Mouse (Mus musculus) layer of hippocampus, adult 18-20 months (tissue): ENCODE results near the gene Gm884. TPM values are rescaled to one million over a fixed set of nuclear protein-coding genes. Genes with fewer than 3 reads are reported as not detected.
"Not testable (repeated sequence)": the region's sequence is repeated elsewhere in the genome, so short reads cannot be mapped to it uniquely, and the experiment has no call there.

ENCODE experiments used
- DNase-seq, 2 experiments: peaks; one replicate each; pipeline ENCODE4 v3.0.0; 2022; ENCODE audit warnings: low spot score in 2 of 2
- total RNA-seq, 2 experiments: library from RNA; stranded (reverse); gene quantifications; 2 replicates each; pipeline ENCODE4 v1.2.3; 2021

Gm884 gene
- total RNA-seq, 2 experiments from 2014 or later, result not detected

GRCm38 (mm10) chr11:103635481-103635880, 14.5 kb upstream of the Gm884 start:
- no peak for DNase-seq

GRCm38 (mm10) chr11:103634806-103635205, 13.9 kb upstream of the Gm884 start:
- DNase-seq, result no peak

GRCm38 (mm10) chr11:103627453-103627852, 6.5 kb upstream of the Gm884 start:
- DNase-seq, result no peak

DNA sequence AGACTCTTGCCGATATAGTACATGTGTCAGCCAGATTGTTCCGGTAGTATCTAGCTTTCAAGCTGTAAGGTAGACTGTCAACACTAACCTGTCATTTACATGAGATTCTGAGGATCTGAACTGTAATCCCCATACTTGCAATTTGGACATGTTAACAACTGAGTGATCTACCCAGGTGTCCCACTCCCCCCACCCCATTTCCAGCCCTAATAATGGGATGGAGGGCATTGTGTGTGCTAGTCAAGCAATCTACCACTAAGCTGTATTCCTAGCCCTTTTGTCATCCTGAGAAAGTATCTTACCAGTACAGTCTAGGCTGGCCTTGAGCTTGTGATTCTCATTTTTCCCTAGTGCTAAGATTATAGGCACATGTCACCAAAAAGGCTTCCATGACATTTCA, 10.2 kb downstream of the Gm884 start:
- no peak for DNase-seq

- DNase-seq, result no peak
Observed at GRCm38 (mm10) chr11:103606611-103607010, 14.3 kb downstream of the Gm884 start.

DNA sequence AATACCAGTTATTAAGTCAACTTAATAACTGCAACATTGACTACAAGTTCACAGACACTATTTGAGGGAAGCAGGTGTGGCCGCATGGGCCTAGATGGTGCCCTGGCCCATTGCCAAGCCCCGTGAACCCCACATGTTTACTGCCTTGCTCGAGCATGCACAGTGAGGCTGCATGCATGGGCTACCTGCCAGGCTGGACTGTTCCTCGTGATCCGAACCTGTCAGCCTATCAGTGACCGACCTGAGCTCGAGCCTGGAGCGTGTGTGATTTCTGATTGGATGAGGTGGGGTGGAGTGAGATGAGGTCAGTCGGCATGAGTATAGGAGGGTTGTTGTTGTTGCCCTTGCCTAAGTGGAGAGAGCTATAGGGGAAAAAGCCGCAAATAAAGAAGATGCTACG, 42.6 kb downstream of the Gm884 start:
- no peak for DNase-seq

GRCm38 (mm10) chr11:103556021-103556420, 64.9 kb downstream of the Gm884 start:
- DNase-seq, result peak; percentile 6 to 56

- not testable (repeated sequence) for DNase-seq
Observed at GRCm38 (mm10) chr11:103534973-103535372, 86.0 kb downstream of the Gm884 start.

GRCm38 (mm10) chr11:103512111-103512510, 108.8 kb downstream of the Gm884 start:
- no peak for DNase-seq

DNA sequence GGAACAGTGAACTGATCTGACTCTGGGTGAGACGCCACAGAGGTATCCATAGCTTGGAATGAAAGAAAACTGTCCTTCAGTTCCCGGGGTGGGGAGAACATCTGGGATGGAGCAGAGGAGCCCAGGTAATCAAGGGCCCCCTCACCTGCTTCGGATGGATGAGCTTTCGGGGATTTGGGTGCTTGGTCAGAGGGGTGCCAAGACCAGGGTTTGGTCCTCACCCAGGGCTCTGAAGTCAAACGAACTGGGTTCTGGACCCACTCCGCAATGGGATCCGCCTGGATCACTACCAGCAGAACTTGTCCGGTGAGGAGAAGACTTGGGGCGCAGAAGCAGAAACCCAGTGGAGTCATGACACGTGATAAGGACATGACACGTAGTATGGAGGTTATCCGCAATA, 116.4 kb downstream of the Gm884 start, which contains the start of gene Lrrc37a:
Gene Lrrc37a (minus strand): TSS at position 101 of the 400 bp plus-strand sequence.
- no peak for DNase-seq

Other genes with a start within 250 kb of the Gm884 start
- gene Plekhm1, start 208.5 kb downstream of the Gm884 start, total RNA-seq, result 10 to 100 TPM; 19.8 to 21.2 TPM
- gene Lrrc37a, start 116.5 kb downstream of the Gm884 start, total RNA-seq, result not detected
- not detected for gene Lyzl6, start 17.8 kb upstream of the Gm884 start, total RNA-seq
- gene Rprml, start 28.4 kb upstream of the Gm884 start, total RNA-seq, result 100 to 1,000 TPM; 109 to 113 TPM
- 10 to 100 TPM; 67.2 to 67.8 TPM for gene Gosr2, start 76.8 kb upstream of the Gm884 start, total RNA-seq
- gene Wnt9b, start 128.7 kb upstream of the Gm884 start, total RNA-seq, result under 1 TPM; 0.27 to 0.58 TPM
- 1 to 10 TPM; 1.2 to 2.0 TPM for gene Wnt3, start 153.0 kb upstream of the Gm884 start, total RNA-seq